Mouse (Mus musculus): ENCODE results near the gene Sez6l.

The Sez6l gene

DNA sequence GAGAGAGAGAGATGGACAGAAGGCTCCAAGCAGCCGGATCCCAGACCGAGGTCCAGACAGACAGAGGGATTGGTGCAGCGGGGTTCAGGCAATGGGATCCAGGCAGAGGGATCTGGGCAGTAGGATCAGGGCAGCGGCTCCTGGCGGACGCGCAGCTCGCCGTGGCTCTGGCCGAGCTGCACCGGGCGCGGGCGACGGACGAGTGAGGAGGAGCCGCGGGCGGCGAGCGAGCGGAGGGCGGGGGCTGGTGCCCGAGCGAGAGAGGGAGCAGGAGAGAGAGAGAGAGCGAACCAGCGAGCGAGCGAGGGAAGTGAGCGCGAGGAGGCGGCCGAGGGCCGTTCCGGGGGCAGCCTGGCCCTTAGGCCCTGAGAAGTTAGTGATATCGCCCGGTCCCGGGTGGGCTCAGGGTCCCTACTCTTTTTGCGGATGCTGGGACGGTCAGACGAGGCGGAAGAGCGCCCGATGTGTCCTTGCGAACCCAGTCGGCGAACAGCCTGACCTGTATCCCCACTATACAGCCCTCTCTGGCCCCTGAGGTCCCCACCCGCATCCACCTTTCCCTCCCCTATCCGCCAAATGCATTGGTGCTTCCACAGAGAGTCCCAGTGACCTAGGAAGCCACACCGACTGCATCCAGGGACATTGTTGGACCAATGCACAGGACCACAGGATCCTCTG lies at the start of gene Sez6l:
Gene Sez6l (minus strand): TSS at position 193 of the 678 bp plus-strand sequence.
- no peak for DNase-seq (ENCODE audit: low spot score in 2 of 2)

DNA sequence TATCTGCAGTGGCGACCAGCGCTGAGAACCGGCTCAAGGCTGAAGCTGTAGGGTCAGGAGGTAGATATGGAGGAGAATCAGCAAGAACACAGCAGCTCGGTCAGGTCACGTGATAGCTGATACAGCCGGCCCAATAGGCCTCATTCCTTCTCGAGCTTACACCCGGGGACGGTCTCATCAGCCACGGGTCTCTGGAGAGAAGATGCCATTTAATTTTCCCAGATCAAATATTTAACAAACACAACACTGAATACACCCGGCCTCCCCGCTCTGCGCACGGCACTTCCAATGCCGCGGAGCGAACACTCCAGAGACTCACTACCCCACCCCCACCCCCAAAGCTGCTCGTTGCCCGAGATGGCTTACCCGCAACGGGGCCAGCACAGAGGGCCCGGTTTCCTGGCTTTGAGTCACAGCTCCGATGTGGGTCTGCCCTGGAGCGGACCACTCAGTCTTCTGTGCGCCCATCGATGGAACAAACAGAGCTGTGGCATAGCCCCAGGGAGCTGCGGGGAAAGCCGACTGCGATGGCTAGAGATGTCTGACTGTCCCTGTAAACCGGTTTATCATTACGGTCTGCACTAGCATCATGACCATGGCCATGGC lies 48.7 kb upstream of the Sez6l start:
- DNase-seq (ENCODE audit: low spot score in 2 of 2) = no peak

DNA sequence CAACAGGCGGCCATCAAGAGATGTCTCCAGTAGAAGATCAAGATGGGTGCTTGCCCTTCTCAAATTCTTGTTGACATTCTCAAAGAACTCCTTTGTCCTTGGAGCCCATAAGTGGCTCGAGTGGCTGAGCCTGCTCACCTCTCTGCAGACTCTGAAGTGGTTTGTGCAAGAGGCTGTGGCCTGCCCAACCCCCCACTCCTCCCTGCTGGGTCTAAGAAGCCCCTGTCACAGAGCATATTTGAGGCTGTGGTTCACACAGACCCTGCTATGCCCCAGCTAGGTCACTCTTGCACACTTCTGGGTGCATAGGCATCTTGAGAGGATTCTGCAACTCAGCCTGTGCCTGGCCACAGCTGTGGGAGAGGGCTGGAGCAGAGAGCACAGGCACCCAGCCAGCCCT lies 46.0 kb upstream of the Sez6l start:
- no peak for DNase-seq (ENCODE audit: low spot score in 2 of 2)

DNA sequence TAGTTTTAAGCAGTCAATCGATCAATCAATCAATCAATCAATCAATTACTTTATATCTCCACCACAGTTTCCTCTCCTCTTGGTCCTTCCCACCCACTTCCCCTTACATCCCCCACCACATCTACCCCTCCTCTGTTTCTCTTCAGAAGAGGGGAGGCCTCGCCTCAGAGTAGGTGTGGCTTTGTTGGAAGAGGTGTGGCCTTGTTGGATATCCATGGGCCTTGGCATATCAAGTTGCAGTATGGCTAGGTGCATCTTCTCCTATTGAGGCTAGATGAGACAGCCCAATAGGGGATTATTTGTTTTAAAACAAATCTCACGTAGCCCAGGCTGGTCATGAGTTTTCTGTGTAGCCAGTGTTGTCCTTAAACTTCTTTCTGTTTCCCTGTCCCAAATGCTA lies 43.3 kb upstream of the Sez6l start:
- DNase-seq (ENCODE audit: low spot score in 2 of 2) = no peak

DNA sequence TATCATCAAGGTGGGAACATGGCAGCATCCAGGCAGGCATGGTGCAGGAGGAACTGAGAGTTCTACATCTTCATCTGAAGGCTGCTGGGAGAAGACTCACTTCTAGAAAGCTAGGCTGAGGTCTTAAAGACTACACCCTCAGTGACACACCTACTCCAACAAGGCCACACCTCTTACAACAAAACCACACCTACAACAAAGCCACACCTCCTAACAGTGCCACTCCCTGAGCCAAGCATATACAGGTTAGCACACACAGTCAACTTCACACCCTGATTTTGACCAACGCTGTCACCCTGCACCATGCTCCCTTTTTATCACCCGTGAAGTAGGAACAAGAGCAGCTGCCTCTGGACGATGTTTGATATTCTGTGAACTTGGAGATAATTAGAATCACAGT lies 42.4 kb upstream of the Sez6l start:
- DNase-seq (ENCODE audit: low spot score in 2 of 2) = no peak

DNA sequence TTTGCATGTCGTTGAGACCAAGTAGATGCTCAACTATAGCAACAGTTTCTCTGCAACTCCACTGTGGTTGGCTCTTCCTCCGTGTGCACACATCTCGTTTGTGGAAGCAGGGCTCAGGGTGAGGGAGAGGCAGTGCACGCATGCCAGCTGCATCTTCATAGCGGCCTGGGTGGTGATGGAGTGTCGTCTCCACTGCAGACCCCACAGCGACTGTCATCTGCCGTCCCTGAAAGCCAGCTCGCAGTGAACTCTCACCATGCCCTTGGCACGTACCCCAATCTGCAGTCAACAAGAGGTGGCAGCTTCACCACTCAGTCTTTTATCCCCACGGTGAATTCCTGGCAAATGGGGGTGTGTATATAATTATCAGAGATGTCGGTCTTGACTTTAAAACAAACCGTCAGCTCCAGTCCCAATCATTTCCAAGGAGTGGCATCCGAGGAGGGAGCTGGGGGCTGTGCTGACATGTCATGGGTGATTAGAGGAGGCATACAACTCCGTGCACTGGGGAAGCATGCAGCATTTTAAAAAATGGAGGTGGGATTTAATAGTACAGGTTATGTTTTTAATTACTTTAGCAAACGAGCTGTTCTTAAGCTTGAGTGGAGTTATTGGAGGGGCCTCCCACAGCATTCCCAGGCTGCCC lies 40.7 kb upstream of the Sez6l start:
- DNase-seq (ENCODE audit: low spot score in 2 of 2) = no peak

DNA sequence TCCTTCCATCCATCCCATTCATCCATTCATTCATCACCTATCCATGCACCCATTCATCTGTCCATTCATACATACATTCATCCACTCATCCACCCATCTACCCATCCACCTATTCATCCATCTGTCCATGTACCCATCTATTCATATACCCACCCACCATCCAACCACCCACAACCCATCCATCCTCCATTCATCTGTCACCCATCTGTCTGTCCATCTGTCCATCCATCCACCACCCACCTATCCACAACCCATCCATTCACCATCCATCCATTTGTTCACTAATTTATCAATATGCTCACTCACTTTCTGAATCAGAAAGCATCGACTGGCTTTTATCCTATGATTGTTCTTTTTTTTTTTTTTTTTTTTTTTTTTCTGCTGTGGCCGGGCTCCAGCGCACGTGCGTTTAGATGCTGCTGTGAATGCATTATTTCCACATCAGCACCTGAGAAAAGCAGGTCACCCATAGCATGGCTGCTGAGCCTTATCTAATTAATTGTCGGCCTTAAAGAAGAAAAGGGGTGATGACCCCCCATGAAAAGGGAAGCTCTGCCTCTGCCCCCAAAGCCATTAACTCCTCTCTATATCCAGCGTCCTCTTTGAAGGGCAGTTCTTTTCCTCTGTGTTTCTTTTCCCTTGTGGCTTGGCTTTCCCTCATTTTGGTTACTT lies 39.1 kb upstream of the Sez6l start:
- no peak for DNase-seq (ENCODE audit: low spot score in 2 of 2)

DNA sequence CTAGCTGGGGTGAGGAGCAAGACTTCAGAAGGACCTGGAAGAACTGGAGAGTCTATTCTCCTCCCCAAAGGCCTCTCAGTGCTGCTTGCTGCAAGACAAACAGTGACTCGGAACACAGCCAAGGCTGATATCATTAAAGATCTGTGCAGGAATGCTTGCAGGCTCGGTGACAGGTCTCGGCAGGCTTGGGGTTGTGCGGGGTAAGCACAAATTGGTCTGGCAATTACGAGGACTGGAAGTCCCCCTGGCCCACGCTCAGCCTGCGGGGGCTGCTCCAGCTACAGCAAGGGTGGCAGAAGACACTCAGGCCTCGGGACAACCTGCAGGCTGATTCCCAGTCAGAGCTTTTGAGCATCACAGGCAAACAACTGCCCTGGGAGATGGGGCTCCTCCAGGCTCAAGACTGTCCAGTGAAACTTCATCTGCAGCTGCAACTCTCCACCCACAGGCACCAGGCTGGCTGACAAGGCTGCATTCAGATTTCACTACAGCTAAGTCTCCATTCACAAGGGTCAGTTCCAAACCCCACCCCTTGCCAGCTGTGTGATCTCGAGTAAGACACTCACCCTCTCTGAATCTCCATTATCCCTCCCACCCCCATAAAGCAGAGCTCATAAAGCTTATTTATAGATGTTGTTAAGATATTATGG lies 31.0 kb upstream of the Sez6l start:
- DNase-seq (ENCODE audit: low spot score in 2 of 2) = no peak

DNA sequence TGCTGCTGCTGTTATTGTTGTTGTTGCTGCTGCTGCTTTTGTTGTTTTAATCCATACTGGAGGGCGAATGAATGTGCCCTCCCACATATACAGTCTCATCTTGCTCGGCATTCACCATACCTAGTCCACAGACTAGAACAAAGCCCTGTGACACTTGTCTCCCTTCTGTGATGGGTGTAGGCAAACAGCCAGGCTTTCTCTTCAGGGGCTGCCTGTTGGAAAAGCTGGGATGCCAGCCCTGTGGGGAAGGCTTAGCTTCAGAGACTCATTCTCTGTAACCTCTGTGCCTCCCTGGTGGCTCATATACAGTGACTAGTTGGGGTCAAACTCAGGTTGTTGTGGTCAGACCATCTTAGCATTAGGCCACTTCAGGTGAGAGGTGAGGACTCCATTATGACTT lies 30.1 kb upstream of the Sez6l start:
- DNase-seq (ENCODE audit: low spot score in 2 of 2) = no peak

DNA sequence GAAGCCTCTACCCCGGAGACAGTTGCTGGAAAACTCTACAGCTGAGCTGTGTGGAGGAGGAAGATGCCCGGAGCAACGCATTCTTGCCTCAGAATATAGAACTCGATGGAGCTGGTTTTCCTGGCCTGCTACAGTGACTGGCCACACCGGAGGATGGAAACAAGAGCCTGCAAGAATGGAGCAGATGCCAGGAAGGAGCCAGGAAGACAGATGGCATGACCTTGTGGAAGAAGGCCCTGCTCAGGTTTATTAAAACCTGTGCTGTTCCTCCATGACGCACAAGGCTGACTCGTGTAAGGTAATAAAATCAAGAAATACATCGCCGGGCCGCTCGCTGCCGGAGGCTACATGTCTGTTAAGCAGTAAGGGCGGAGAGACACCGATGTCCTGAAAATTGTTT lies 28.4 kb upstream of the Sez6l start:
- DNase-seq (ENCODE audit: low spot score in 2 of 2) = no peak

DNA sequence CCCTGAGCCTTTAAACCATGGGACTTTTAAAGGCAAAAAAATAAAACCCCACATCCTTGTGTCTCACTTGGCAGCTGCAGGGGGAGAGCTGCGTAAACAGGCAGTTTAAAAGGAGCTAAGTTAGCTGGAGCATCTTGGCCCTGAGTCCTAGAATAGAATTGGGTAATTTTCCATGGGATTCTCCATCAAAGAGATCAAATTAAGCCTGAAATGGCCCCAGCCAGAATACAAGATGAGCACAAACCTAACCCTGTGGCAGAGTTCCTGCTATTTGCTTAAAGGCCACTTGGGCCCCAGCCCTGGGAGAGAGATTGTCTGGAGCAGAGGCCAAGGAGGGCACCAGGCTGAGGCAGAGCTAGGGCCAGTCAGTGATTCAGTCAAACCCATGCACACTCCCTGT lies 27.3 kb upstream of the Sez6l start:
- no peak for DNase-seq (ENCODE audit: low spot score in 2 of 2)

DNA sequence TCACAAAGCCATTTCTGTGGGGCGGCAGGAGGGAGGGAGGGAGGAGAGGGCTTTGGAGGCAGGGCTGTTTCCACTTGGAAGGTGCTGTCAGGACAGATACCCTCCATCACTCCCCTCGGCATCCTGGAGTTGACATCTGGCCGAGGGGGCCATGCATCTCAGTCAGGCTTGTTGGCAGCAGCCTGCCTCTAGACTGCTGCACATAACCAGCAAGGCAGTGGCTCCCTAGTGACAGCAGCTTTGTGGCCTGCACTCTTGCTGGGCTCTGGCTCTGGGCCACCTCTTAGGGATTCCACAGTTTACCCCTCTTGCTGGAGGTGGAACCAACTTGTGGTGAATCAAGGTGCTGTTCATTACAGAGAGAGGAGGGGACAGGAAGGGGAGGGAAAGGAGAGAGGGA lies 26.6 kb upstream of the Sez6l start:
- DNase-seq (ENCODE audit: low spot score in 2 of 2) = no peak

DNA sequence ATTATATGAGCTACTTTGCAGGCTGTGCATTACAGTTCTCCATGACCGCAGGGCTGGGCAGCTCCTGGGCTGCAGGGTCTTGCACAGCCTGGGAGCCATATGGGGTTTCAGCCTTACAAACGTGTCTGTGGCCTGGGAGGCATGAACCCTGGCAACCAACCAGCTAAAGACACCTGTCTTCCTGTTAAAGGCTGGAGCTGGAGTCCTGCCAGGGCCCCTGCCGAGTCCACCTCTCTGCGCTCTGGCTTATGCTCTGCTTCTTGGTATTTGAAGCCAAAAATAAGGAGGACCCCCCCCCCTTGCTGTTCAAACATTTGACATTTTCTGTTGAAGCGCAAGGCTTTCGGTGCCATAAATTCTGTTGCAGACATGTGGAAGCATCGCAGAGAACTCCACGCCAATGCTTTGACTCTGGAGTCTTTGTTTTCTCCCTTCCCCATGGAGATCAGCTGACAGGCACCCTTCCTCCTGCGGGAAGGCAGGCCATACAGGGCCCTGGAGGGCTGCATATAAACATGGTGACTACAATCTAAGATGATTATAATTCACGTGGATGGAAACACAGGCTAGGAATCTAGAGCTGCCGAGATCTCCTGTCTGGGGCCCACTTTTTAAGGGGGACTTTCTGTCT lies 23.4 kb upstream of the Sez6l start:
- no peak for DNase-seq (ENCODE audit: low spot score in 2 of 2)

DNA sequence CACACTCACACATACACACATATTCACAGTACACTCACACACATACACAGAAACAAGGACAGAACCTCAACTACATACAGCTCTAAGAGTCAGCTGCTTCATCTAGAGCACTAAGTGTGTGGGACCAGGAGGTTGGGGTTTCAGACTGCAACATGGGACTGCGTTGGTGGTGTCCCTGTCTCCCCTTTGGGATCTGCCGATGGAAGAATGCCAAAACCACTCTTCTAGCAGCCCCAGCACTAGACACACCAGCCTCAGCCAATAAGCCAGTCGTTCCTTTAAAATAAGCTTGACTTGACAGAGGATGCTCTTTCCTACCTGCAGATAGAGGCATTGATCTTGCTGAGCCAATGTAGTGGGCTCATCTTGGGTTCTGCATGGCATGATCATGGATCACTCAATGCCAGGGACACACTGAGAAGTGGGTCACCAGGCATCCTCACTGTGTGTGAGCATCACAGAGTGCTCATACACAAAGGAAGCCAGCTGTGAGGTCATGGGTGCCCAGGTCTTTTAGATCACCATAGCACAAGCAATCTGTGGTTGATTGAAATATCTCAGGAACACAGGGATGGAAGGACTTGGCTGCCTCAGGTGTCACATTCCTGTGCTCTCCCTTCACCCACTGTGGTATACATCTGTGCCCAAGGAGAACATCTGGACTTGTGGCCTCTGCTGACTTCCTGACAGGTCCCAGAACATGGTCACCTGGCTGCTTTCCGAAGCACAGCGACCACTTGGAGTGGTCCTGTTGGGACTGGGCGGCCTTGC lies 22.7 kb upstream of the Sez6l start:
- no peak for DNase-seq (ENCODE audit: low spot score in 2 of 2)

DNA sequence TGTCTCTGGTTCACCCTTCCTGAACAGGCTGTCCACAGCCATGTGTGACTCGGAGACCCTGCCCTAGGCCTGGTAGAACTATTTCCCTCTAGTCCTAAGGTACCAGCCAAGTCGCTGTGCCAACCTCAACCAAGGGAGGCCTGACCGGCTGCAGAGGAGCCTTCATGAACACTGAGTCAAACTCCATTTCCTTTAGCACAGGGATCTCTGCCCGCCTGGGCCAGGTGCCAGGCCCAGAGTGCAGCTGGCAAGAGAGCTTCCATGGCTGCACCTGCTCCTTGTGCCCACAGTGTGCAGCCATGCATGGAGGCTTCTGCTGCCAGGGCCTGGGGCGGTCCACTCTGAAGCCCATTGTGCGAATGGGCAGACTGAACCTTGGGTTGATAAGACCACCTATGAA lies 20.9 kb upstream of the Sez6l start:
- no peak for DNase-seq (ENCODE audit: low spot score in 2 of 2)

DNA sequence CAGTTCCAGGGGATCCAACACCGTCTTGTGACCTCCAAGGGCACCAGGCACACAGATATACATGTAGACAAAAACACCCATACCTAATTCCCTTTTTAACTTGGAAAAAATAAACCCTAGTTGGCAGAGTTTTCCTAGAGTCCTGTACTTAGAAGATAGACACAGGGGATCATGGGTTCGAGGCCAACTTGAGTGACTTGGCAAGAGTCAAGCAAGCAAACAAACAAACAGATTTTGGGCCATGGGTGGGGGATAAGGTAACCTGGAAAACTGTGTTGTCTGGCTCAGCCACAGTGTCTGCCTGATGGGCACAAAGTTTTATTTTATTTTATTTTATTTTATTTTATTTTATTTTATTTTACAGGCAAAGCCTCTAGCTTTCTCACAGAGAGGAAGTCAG lies 20.3 kb upstream of the Sez6l start:
- DNase-seq (ENCODE audit: low spot score in 2 of 2) = no peak

DNA sequence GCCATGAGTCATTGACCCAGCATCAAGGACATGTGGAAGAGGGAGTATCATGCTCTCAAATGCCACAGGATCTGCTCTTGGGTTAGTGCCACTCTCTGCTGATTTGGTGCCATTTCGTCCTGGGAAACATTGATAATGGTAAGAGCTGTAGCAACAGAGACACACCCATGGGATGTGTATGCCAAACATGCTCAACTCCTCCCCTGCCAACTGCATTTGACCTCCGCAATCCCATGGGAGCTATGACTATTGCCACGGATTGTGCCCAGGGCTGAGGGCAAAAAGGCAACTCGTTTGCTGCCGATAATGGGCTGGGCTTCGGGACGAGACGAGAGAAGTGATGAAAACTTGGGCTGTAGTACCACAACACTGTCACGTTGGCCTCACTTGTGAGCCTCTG lies 19.7 kb upstream of the Sez6l start:
- no peak for DNase-seq (ENCODE audit: low spot score in 2 of 2)

DNA sequence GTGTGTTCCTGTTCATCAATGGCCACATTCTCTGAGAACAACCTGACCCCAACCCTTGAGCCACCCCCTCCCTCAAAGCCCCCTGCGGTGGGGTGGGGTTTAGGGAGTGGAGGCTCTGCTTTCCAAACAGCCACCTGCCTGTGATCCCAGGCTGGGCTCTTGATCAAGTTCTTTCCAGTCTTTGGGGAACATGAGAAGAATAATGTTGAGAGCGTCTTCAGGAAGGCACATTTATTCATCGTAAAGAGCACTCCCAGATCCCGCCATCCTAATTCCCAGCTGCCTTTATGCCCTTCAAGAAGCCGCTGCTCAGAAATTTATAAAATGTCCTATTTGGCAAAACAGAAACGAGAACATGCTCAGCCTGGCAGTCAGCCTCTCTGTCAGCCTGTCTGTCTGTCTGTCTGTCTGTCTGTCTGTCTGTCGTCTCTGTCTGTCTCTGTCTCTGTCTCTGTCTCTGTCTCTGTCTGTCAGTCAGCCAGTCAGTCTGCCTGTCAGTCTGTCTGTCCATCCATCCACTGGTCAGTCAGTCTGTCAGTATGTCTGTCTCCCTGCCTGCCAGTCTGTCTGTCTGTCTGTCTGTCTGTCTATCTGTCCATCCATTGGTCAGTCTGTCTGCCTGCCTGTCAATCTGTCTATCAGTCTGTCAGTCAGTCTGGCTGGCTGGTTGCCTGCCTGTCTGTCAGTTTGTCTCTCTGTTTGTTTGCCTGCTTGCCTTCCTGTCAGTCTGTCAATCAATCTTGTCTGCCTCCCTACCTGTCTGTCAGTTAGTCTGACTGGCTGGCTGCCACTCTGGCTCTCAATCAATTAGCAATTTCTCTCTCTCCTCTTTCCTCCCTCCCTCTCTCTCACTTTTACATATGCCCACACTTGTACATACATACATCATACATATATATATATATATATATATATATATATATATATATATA lies 19.0 kb upstream of the Sez6l start:
- DNase-seq (ENCODE audit: low spot score in 2 of 2) = no peak

DNA sequence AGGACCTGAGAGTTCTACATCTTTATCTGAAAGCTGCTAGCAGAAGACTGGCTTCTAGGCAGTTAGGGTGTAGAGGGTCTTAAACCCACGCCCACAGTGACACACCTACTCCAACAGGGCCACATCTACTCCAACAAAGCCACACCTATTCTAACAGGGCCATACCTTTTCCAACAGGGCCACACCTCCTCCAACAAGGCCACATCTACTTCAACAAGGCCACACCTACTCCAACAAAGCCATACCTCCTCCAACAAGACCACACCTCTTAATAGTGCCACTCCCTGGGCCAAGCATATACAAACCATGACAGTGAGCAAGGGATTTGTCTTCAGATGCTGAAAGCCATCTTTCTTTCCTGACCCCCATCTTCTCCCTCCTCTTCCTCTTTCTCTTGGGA lies 14.7 kb upstream of the Sez6l start:
- DNase-seq (ENCODE audit: low spot score in 2 of 2) = no peak

DNA sequence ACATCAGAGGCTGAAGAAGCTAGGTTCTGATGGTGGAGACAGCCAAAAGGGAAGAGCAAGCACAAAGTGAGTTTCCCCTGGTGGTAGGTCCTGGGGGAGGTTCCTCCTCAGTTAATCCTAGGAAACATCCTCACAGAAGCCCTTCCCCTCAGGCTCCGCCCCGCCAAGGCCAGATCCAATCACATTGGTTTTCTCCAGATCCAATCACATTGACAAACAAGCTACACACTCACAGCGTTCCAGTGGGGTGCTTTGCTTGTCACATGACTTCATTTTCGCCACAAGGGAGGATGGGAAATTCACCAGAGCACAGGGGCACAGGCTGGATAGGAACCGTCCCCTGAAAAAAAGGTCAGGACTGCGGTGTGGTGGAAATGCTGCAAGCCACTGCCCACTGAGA lies 9.1 kb upstream of the Sez6l start:
- DNase-seq (ENCODE audit: low spot score in 2 of 2) = no peak

Measured in natural killer cell, adult 2 months (primary cell).